Mouse (Mus musculus) kidney, postnatal 0 days (tissue): Measurements from ENCODE around the gene Bcl2l13. TPM values are rescaled to one million over a fixed set of nuclear protein-coding genes. Genes with fewer than 3 reads are reported as not detected.
A peak's percentile ranks its signal among the peaks of the same experiment; 100 is the strongest.

Experiments
- ATAC-seq: fragments of 200-750 bp; cut with Nextera tagmentation; replicated peaks from 2 replicates; pipeline ENCODE4 v1.8.0; 2017; ENCODE audit warnings: low read depth, moderate number of reproducible peaks, moderate TSS enrichment, moderate library complexity; ENCODE audit not compliant: low FRiP score
- DNase-seq: peaks from one replicate; pipeline ENCODE4 v3.0.0-alpha.2; 2016; ENCODE audit warnings: low spot score
- H3K27ac ChIP-seq: fragments of 300-500 bp; sonication (generic); 2 replicates; pipeline ENCODE4 v1.5.1; 2014; ENCODE audit warnings: mild to moderate bottlenecking
- H3K27me3 ChIP-seq: fragments of 300-500 bp; sonication (generic); 2 replicates; pipeline ENCODE4 v1.6.1; 2014; ENCODE audit warnings: low read length, mixed read lengths; ENCODE audit not compliant: insufficient read depth
- H3K36me3 ChIP-seq: fragments of 300-500 bp; sonication (generic); 2 replicates; pipeline ENCODE4 v1.6.1; 2014; ENCODE audit warnings: low read length, mixed read lengths; ENCODE audit not compliant: insufficient read depth
- H3K4me1 ChIP-seq: fragments of 300-500 bp; sonication (generic); replicated peaks from 2 replicates; pipeline ENCODE4 v1.6.1; 2014; ENCODE audit warnings: antibody characterized with exemption, low read length, mixed read lengths; ENCODE audit not compliant: insufficient read depth
- H3K4me2 ChIP-seq: fragments of 300-500 bp; sonication (generic); 2 replicates; pipeline ENCODE4 v1.6.1; 2014; ENCODE audit warnings: mild to moderate bottlenecking, low read length, moderate library complexity, mixed read lengths
- H3K4me3 ChIP-seq: fragments of 300-500 bp; sonication (generic); replicated peaks from 2 replicates; pipeline ENCODE4 v1.5.1; 2014; ENCODE audit warnings: low read depth, low read length
- H3K9ac ChIP-seq: fragments of 300-500 bp; sonication (generic); 2 replicates; pipeline ENCODE4 v1.6.1; 2014; ENCODE audit warnings: low read depth, low read length
- H3K9me3 ChIP-seq: fragments of 300-500 bp; sonication (generic); replicated peaks from 2 replicates; pipeline ENCODE4 v1.6.1; 2016; ENCODE audit warnings: low read length, inconsistent platforms, mixed read lengths
- CTCF ChIP-seq: IDR thresholded peaks from 2 replicates; pipeline ENCODE4 v1.5.1; 2016; ENCODE audit warnings: antibody characterized with exemption, low read depth, mild to moderate bottlenecking, moderate library complexity
- WGBS: fragments of 180-500 bp; shearing (Covaris S2); extraction: QIAGEN DNeasy Blood & Tissue Kit; methylation state at CpG from one replicate; pipeline ENCODE4 v1.1.7; 2014; 5-methylcytosine and 5-hydroxymethylcytosine counted together
- polyA plus RNA-seq: library from polyadenylated mRNA; unstranded; fragments of >200 nt; fragmentation: Nextera tagmentation; extraction: Ambion mirVana; gene quantifications from 2 replicates; pipeline ENCODE4 v1.2.1, GENCODE M21; 2015

The Bcl2l13 gene
- polyA plus RNA-seq, 1 experiment from 2014 or later, result 22.4 TPM

- Histone ChIP-seq H3K9ac (no peak overlapping the region), H3K4me3 (no peak overlapping the region), H3K27ac (no peak overlapping the region), H3K36me3 (peaks cover 37% of the 10 kb centered on the region), H3K27me3 (no peaks in the 10 kb centered on the region), H3K4me2 (no peak overlapping the region), H3K9me3 (no peaks in the 10 kb centered on the region), H3K4me1 (no peaks in the 10 kb centered on the region)
- no peak for ATAC-seq
- WGBS, result 97% methylated on average over 6 of the region's 6 CpGs
- no peak for DNase-seq
- TF ChIP-seq CTCF, result no peak
Observed at GRCm38 (mm10) chr6:120884436-120884835, 48.4 kb downstream of the Bcl2l13 start.

- Histone ChIP-seq H3K36me3 (peaks cover 33% of the 10 kb centered on the region), H3K27me3 (no peaks in the 10 kb centered on the region)
- no peak for ATAC-seq
Observed at GRCm38 (mm10) chr6:120886696-120887095, 50.7 kb downstream of the Bcl2l13 start.

GRCm38 (mm10) chr6:120894089-120894488, 58.1 kb downstream of the Bcl2l13 start:
- Histone ChIP-seq H3K36me3 (peaks cover 13% of the 10 kb centered on the region; the same call in 1 of the 2 replicates), H3K27me3 (no peaks in the 10 kb centered on the region), H3K27ac (no peak overlapping the region), H3K9me3 (no peaks in the 10 kb centered on the region), H3K4me3 (no peak overlapping the region), H3K9ac (no peak overlapping the region), H3K4me2 (no peak overlapping the region), H3K4me1 (no peaks in the 10 kb centered on the region)
- WGBS, result 98% methylated on average over 9 of the region's 9 CpGs
- no peak for ATAC-seq
- no peak for TF ChIP-seq CTCF
- no peak for DNase-seq

More at GRCm38 (mm10) chr6:120886696-120887095, 50.7 kb downstream of the Bcl2l13 start:
- no peak for TF ChIP-seq CTCF
- Histone ChIP-seq H3K4me3 (no peak overlapping the region), H3K9me3 (no peaks in the 10 kb centered on the region), H3K4me1 (no peaks in the 10 kb centered on the region), H3K27ac (no peak overlapping the region), H3K9ac (no peak overlapping the region), H3K4me2 (no peak overlapping the region)
- WGBS, result 83% methylated on average over 17 of the region's 17 CpGs
- DNase-seq, result no peak

GRCm38 (mm10) chr6:120894524-120894923, 58.5 kb downstream of the Bcl2l13 start:
- no peaks in the 10 kb centered on the region for H3K27me3 ChIP-seq
- DNase-seq (no peak), ATAC-seq (no peak)
- no peak overlapping the region for H3K4me3 ChIP-seq
- H3K27ac ChIP-seq, result no peak overlapping the region
- H3K9ac ChIP-seq, result no peak overlapping the region
- H3K4me1 ChIP-seq, result no peaks in the 10 kb centered on the region
- no peak for TF ChIP-seq CTCF
- H3K36me3 ChIP-seq, result peaks cover 13% of the 10 kb centered on the region; the same call in 1 of the 2 replicates
- no peaks in the 10 kb centered on the region for H3K9me3 ChIP-seq
- 59% methylated on average over 9 of the region's 9 CpGs for WGBS
- H3K4me2 ChIP-seq, result no peak overlapping the region

GRCm38 (mm10) chr6:120898188-120898833, 62.3 kb downstream of the Bcl2l13 start:
- DNase-seq (peak; percentile 87), ATAC-seq (peak; percentile 22)
- Histone ChIP-seq H3K27ac (no peak overlapping the region), H3K4me3 (no peak overlapping the region), H3K27me3 (no peaks in the 10 kb centered on the region), H3K4me2 (no peak overlapping the region), H3K4me1 (no peaks in the 10 kb centered on the region), H3K9me3 (no peaks in the 10 kb centered on the region), H3K9ac (no peak overlapping the region), H3K36me3 (0 out of 2 replicates have a peak, but pooled peaks cover 13% of the 10 kb centered on the region)
- peak; percentile 94 for TF ChIP-seq CTCF
- WGBS, result 67% methylated on average over 6 of the region's 6 CpGs

GRCm38 (mm10) chr6:120901776-120902645, 66.0 kb downstream of the Bcl2l13 start:
- Histone ChIP-seq H3K9me3 (no peaks in the 10 kb centered on the region), H3K4me2 (no peak overlapping the region), H3K27me3 (no peaks in the 10 kb centered on the region), H3K27ac (no peak overlapping the region), H3K4me3 (no peak overlapping the region), H3K4me1 (no peaks in the 10 kb centered on the region), H3K36me3 (0 out of 2 replicates have a peak, but pooled peaks cover 3% of the 10 kb centered on the region), H3K9ac (no peak overlapping the region)
- no peak for TF ChIP-seq CTCF
- WGBS, result 89% methylated on average over 14 of the region's 14 CpGs
- ATAC-seq (no peak), DNase-seq (no peak)
